Mouse (Mus musculus): ENCODE measurements around the gene Sec24a. TPM values are rescaled to one million over a fixed set of nuclear protein-coding genes. Genes with fewer than 3 reads are reported as not detected.
"Not testable (repeated sequence)": the region's sequence is repeated elsewhere in the genome, so short reads cannot be mapped to it uniquely, and the experiment has no call there.

The Sec24a gene
- 10 to 100 TPM; 24.4 to 25.8 TPM for total RNA-seq (2021)

DNA sequence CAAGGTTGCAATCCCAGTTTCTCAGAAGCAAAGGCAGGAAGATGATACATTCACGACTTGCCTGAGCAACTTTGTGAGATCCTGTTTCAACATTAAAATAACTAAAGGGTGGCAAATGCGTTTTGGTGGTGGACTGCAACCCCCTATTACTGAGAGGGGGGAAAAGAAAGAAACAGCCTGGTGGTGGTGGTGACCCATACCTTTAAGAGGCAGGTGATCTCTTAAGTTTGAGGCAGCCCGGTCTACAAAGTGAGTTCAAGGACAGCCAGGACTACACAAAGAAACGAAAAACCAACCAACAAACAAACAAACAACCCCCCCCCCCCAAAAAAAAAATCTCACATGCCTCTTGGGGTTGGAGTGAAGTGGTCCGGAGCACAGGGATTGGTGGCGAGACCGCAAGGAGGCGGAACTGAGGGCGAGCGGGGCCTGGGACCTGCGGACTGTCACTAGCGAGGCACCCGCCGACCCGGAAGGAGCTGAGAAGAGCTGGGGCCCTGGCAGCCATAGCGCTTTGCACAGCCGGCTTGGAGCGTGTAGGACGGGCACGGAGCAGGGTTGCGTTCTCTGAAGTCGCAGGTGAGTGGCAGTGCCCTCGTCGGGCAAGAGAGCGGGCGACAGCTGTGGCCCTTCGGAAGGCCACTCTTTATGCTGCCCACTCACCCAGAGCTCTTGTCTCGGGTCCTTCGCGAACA lies at the start of gene Sec24a, which contains the start of gene Sar1b:
Sec24a (minus strand) TSS at position 422 of the 695 bp plus-strand sequence.
Sar1b (plus strand) TSS at position 475 of the 695 bp plus-strand sequence.
- DNase-seq (ENCODE audit: extremely low spot score in 1 of 2, low spot score in 2 of 2), result peak; percentile 72 to 91
- intact Hi-C loops (cut with DNase I), result no loop called here

DNA sequence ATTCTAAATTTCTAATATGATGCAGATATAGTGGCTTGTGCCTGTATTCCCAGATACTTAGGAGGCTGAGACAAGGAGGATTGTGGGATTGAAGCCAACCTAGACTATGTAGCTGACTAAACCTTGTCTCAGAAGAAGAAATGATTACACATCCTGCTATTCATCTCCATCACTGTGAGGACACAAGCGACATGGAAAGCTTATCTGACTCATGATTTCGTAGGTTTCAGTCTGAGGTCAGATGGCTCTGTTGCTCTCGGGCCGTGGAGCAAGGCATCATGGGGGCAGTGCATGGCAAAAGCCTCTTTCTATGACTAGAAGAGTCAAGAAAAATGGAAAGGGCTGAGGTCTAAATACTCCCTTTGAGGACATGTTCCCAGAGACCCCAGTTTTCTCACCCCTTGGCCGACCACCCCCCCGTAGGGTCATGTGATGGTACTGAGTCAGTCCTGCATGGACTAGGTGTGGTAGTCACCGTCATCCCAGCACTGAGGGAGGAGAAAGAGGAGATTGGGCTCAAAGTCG lies 48.6 kb upstream of the Sec24a start:
- no peak for DNase-seq (ENCODE audit: extremely low spot score in 1 of 2, low spot score in 2 of 2)
- intact Hi-C loops (cut with DNase I), result loop anchor here (10.0 kb wide), 1 partner anchor 413 kb away; no protein-coding TSS in a partner anchor

GRCm38 (mm10) chr11:51811230-51811629 lies 47.8 kb upstream of the Sec24a start:
- intact Hi-C loops (cut with DNase I), result loop anchor here (10.0 kb wide), 1 partner anchor 414 kb away; no protein-coding TSS in a partner anchor
- no peak for DNase-seq (ENCODE audit: extremely low spot score in 1 of 2, low spot score in 2 of 2)

DNA sequence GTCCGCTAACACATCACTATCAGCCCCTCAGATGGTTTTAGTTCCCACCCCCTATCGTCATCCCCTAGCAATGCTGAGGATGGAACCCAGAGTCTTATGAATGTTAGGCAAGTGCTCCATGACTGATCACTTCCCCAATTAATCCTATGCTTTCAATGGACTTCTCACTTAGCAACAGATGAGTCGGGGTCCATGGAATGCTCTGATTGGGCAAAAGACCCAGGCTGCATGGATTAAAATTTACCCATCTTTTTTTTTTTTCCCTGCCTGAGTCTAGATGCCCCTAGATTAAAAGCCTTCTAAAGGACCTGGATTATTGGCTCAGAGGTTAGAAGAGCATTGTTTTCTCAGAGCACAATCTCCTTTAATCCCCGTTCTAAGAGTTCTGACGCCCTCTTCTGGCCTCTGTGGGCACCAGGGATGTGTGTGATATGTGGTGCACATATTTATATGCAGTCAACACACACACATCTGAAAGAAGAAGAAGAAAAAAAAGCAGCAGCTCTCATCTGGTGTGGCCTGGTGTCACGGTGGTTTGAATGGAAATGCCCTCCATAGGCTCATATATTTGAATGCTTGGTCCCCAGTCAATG lies 46.3 kb upstream of the Sec24a start:
- intact Hi-C loops (cut with DNase I), result loop anchor here (10.0 kb wide), 1 partner anchor 415 kb away; no protein-coding TSS in a partner anchor
- DNase-seq (ENCODE audit: extremely low spot score in 1 of 2, low spot score in 2 of 2), result peak in 1 of 2 experiments; percentile 40

GRCm38 (mm10) chr11:51807108-51807879 lies 43.9 kb upstream of the Sec24a start:
- intact Hi-C loops (cut with DNase I), result no loop called here
- no peak for DNase-seq (ENCODE audit: extremely low spot score in 1 of 2, low spot score in 2 of 2)

GRCm38 (mm10) chr11:51805221-51805981 lies 42.0 kb upstream of the Sec24a start:
- DNase-seq (ENCODE audit: extremely low spot score in 1 of 2, low spot score in 2 of 2), result peak; percentile 73 to 77
- intact Hi-C loops (cut with DNase I), result no loop called here

- peak; percentile 39 to 61 for DNase-seq (ENCODE audit: extremely low spot score in 1 of 2, low spot score in 2 of 2)
- intact Hi-C loops (cut with DNase I), result no loop called here
These were observed 37.3 kb upstream of the Sec24a start for GRCm38 (mm10) chr11:51800634-51801325.

DNA sequence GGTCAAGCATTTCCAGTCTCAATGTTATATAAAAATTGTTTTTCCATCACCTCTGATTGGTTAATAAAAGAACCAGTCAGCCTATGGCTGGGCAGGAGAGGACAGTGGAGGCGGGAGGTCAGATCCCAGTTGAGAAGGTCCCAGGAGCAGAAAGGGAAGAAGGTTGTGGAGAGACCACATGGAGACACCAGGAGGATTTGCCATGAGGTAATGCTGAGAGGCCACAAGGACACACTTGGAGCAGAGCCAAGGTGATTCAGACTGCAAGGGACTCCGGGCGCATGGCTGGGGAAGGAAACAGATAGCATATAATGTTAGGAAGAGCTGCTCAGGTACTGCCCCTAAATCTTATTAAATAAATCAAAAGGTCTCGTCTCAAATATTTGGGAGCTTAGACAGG lies 32.8 kb upstream of the Sec24a start:
- intact Hi-C loops (cut with DNase I), result no loop called here
- DNase-seq (ENCODE audit: extremely low spot score in 1 of 2, low spot score in 2 of 2), result no peak

DNA sequence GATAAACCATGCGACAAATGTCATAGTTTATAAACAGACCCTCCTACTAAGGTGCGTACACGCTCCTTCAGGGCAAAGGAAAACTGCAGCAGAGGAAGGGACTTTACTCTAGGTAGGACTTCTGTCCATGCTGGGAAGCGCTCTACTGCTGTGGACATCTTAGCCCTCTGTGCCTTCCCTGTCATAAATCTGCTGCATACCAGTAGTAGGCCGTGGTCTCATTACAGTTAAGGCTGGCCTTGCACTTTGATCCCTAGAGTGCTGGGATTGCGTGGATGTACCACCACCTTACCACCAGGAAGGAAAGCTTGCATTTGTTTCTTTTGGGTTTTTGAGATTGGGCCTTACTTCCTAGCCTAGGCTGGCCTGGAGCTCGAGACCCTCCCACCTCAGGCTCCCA lies 27.2 kb upstream of the Sec24a start:
- intact Hi-C loops (cut with DNase I), result no loop called here
- DNase-seq (ENCODE audit: extremely low spot score in 1 of 2, low spot score in 2 of 2), result no peak

- intact Hi-C loops (cut with DNase I); DNase-seq (ENCODE audit: extremely low spot score in 1 of 2, low spot score in 2 of 2): not testable (repeated sequence)
These were observed 26.3 kb upstream of the Sec24a start for GRCm38 (mm10) chr11:51789735-51790134.

GRCm38 (mm10) chr11:51785926-51786325 lies 22.5 kb upstream of the Sec24a start:
- intact Hi-C loops (cut with DNase I), result no loop called here
- DNase-seq (ENCODE audit: extremely low spot score in 1 of 2, low spot score in 2 of 2), result peak in 1 of 2 experiments; percentile 43

- intact Hi-C loops (cut with DNase I), result no loop called here
These were observed 19.3 kb upstream of the Sec24a start for GRCm38 (mm10) chr11:51782721-51783120.

DNA sequence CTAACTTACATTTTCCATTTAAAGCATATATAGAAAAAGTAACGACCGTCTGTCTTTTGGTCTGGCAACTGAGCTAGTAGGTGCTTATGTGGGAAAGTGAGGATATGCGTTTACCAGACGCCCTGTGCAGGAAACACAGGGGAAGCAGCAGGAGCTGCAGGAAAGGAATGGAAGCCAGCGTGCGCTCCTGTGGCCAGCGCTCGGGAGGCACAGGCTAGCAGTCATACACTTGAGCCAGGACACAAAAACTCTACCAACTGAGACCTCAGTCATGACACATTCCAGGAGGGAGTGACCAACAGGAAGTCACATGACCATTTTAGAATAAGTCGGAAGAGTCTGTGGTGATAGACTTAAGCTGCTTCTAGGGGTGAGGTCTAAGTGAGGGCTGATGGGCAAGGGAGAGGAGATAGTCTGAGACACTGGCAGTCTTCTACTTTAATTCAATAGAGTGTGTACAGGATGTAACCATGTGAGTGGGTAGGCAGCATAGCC lies 17.4 kb upstream of the Sec24a start:
- intact Hi-C loops (cut with DNase I), result no loop called here
- no peak for DNase-seq (ENCODE audit: extremely low spot score in 1 of 2, low spot score in 2 of 2)

More at GRCm38 (mm10) chr11:51782721-51783120, 19.3 kb upstream of the Sec24a start:
- no peak for DNase-seq (ENCODE audit: extremely low spot score in 1 of 2, low spot score in 2 of 2)

GRCm38 (mm10) chr11:51777478-51777877 lies 14.0 kb upstream of the Sec24a start:
- intact Hi-C loops (cut with DNase I), result no loop called here

DNA sequence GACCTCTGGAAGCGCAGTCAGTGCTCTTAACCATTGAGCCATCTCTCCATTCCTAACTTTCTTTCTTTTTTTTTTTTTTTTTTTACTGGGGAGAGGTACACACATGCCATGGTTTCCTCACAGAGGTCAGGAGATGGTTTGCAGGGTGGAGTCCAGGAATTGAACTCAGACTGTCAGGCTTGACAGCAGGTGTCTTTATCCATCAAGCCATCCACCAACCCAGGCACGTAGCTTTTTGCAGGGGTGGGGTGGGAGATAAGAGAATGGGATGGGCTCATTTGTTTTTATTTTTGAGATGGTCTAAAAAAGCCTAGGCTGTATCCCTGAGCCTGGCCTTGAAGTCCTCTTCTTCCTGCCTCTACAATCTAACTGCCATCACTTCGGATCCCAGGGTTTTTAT lies 12.1 kb upstream of the Sec24a start:
- no peak for DNase-seq (ENCODE audit: extremely low spot score in 1 of 2, low spot score in 2 of 2)
- intact Hi-C loops (cut with DNase I), result no loop called here

More at GRCm38 (mm10) chr11:51777478-51777877, 14.0 kb upstream of the Sec24a start:
- no peak for DNase-seq (ENCODE audit: extremely low spot score in 1 of 2, low spot score in 2 of 2)

- intact Hi-C loops (cut with DNase I), result no loop called here
- no peak for DNase-seq (ENCODE audit: extremely low spot score in 1 of 2, low spot score in 2 of 2)
These were observed 4.9 kb upstream of the Sec24a start for GRCm38 (mm10) chr11:51768296-51768695.

- intact Hi-C loops (cut with DNase I), result no loop called here
These were observed 4.3 kb upstream of the Sec24a start for GRCm38 (mm10) chr11:51767579-51768220.

More at GRCm38 (mm10) chr11:51767579-51768220, 4.3 kb upstream of the Sec24a start:
- no peak for DNase-seq (ENCODE audit: extremely low spot score in 1 of 2, low spot score in 2 of 2)
